Mouse (Mus musculus) CD8-positive naive resting alpha-beta T cell, adult 57 days (primary cell): ENCODE results near the gene Fli1. TPM values are rescaled to one million over a fixed set of nuclear protein-coding genes. Genes with fewer than 3 reads are reported as not detected.

Experiments
- total RNA-seq: library from RNA; stranded (reverse); gene quantifications from one replicate; pipeline ENCODE4 v1.2.4, GENCODE M21; 2023

Fli1 gene
- total RNA-seq, result 106 TPM

GRCm38 (mm10) chr9:32542212-32543039 lies at the start of gene Fli1:
Fli1 (minus strand) TSS chr9:32542861.

Other genes starting within 250 kb of the Fli1 start
- not detected for gene Kcnj5, start 198.5 kb downstream of the Fli1 start, total RNA-seq
- gene Kcnj1, start 170.4 kb downstream of the Fli1 start, total RNA-seq, result 0.40 TPM
- gene Ets1, start 93.4 kb upstream of the Fli1 start, total RNA-seq, result 742 TPM